Mouse (Mus musculus): Measurements from ENCODE around the gene Nav2. TPM values are rescaled to one million over a fixed set of nuclear protein-coding genes. Genes with fewer than 3 reads are reported as not detected.

Gene Nav2
- polyA plus RNA-seq, 1 experiment from 2014 or later: 2.2 TPM

DNA sequence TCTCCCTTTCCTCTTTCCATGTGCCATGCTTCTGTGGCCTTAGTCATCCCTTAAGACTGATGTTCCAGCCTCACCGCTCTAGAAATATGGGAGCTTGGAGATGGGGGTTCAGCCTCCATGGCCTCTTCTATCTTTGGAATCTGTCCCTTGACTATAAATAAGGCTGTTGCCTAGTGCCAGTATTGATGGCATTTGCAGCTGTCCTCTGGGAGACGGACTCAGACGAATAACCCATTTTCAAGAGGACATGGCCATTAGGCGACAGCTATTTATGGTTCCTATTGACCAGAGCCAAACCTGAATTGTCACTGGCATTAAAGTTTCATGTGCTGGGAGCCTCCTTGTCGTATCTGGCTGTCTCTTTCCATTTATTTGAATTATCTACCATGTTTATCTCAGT lies 425.6 kb downstream of the Nav2 start:
- ATAC-seq (ENCODE audit: insufficient read depth): no peak
- Histone ChIP-seq H3K9me3 (replicated peaks) (no peaks in the 10 kb centered on the region), H3K36me3 (replicated peaks) (no peaks in the 10 kb centered on the region), H3K4me3 (replicated peaks) (no peak overlapping the region), H3K4me1 (replicated peaks) (no peaks in the 10 kb centered on the region), H3K27ac (replicated peaks) (no peak overlapping the region), H3K4me2 (no peak overlapping the region), H3K27me3 (no peaks in the 10 kb centered on the region), H3K9ac (no peak overlapping the region)
- 67% methylated on average over 5 of the region's 5 CpGs for WGBS (ENCODE audit: insufficient replicate concordance)

DNA sequence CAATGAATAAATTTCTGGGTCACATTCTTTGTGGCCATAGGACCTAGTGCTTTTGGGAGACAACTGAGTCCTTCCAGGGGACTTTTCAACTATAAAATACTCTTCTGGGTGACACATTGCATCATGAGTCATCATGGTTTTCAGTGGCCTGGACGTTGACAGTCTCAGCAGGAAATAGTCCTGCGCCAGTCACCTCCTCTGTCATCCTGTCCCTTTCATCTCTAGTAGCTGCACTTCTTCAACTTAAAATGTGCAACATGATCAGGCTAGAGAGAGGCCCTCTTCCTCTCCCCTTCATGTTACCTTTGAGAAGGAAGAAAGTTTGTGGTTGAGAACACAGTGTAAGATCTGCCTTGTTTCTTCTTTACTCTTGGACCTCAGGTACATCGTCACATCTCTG lies 426.5 kb downstream of the Nav2 start:
- H3K27me3 ChIP-seq: no peaks in the 10 kb centered on the region
- 33% methylated on average over 3 of the region's 3 CpGs for WGBS (ENCODE audit: insufficient replicate concordance)
- no peak overlapping the region for H3K4me2 ChIP-seq
- H3K36me3 ChIP-seq (replicated peaks): no peaks in the 10 kb centered on the region
- no peak overlapping the region for H3K9ac ChIP-seq
- no peak overlapping the region for H3K4me3 ChIP-seq (replicated peaks)
- H3K9me3 ChIP-seq (replicated peaks): no peaks in the 10 kb centered on the region
- no peak overlapping the region for H3K27ac ChIP-seq (replicated peaks)
- no peak for ATAC-seq (ENCODE audit: insufficient read depth)
- no peaks in the 10 kb centered on the region; the same call in 1 of the 2 replicates for H3K4me1 ChIP-seq (replicated peaks)

DNA sequence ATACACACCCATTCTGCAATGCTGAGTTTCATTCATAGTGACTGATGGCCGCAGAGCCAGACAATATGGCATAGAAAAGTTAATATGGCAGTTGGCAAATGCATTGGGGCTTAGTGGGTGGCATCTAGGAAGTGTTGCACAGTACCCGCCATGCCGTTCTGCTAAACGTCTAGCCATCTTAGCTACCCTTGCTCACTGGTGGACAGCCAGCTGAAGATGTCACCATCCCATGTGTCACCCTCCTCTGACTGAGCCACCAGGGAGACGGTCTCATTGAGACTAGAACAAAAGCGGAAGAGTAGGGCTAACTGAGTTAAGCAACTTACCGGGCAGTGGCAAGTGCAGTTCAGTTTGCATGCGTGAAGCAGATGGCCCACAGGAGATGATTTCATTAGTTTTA lies 428.2 kb downstream of the Nav2 start:
- Histone ChIP-seq H3K9ac (no peak overlapping the region), H3K4me1 (replicated peaks) (no peaks in the 10 kb centered on the region; the same call in 1 of the 2 replicates), H3K27me3 (peaks cover 6% of the 10 kb centered on the region; the same call in 1 of the 2 replicates), H3K9me3 (replicated peaks) (no peaks in the 10 kb centered on the region), H3K4me2 (no peak overlapping the region), H3K4me3 (replicated peaks) (no peak overlapping the region), H3K27ac (replicated peaks) (no peak overlapping the region), H3K36me3 (replicated peaks) (no peaks in the 10 kb centered on the region)
- ATAC-seq (ENCODE audit: insufficient read depth): no peak
- WGBS (ENCODE audit: insufficient replicate concordance): 65% methylated on average over 8 of the region's 8 CpGs

- no peak overlapping the region for H3K27ac ChIP-seq (replicated peaks)
- no peak overlapping the region for H3K4me2 ChIP-seq
- peaks cover 5% of the 10 kb centered on the region for H3K4me1 ChIP-seq (replicated peaks)
- WGBS (ENCODE audit: insufficient replicate concordance): 30% methylated on average over 2 of the region's 2 CpGs
- no peak overlapping the region for H3K4me3 ChIP-seq (replicated peaks)
- H3K9ac ChIP-seq: no peak overlapping the region
- H3K36me3 ChIP-seq (replicated peaks): no peaks in the 10 kb centered on the region
- no peaks in the 10 kb centered on the region for H3K9me3 ChIP-seq (replicated peaks)
- H3K27me3 ChIP-seq: peaks cover 16% of the 10 kb centered on the region
- no peak for ATAC-seq (ENCODE audit: insufficient read depth)
Observed at GRCm38 (mm10) chr7:49337710-49338109, 429.2 kb downstream of the Nav2 start.

DNA sequence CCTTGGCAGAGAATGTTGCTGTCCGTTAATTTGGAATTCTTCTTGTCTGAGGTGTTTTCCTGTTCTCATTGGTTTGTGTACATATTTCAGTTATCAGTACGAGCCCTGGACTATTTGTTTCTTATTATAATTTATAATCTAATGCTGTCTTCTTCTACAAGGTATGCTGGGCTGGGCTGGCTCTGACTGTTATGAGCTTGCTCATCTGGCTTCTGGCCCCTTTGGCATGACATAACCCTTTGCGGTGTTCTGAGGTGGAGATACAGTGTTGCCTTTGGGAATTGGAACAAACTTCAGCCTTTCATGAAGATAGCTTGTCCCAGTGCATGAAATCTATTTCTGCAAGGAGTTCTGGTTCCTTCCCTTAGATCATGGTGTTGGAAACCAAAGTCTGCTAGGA lies 431.4 kb downstream of the Nav2 start:
- Histone ChIP-seq H3K4me1 (replicated peaks) (peaks cover 19% of the 10 kb centered on the region), H3K27me3 (peaks cover 26% of the 10 kb centered on the region), H3K9me3 (replicated peaks) (no peaks in the 10 kb centered on the region), H3K36me3 (replicated peaks) (no peaks in the 10 kb centered on the region), H3K9ac (no peak overlapping the region), H3K27ac (replicated peaks) (no peak overlapping the region), H3K4me3 (replicated peaks) (no peak overlapping the region), H3K4me2 (no peak overlapping the region)
- ATAC-seq (ENCODE audit: insufficient read depth): no peak
- 62% methylated on average over 3 of the region's 3 CpGs for WGBS (ENCODE audit: insufficient replicate concordance)

DNA sequence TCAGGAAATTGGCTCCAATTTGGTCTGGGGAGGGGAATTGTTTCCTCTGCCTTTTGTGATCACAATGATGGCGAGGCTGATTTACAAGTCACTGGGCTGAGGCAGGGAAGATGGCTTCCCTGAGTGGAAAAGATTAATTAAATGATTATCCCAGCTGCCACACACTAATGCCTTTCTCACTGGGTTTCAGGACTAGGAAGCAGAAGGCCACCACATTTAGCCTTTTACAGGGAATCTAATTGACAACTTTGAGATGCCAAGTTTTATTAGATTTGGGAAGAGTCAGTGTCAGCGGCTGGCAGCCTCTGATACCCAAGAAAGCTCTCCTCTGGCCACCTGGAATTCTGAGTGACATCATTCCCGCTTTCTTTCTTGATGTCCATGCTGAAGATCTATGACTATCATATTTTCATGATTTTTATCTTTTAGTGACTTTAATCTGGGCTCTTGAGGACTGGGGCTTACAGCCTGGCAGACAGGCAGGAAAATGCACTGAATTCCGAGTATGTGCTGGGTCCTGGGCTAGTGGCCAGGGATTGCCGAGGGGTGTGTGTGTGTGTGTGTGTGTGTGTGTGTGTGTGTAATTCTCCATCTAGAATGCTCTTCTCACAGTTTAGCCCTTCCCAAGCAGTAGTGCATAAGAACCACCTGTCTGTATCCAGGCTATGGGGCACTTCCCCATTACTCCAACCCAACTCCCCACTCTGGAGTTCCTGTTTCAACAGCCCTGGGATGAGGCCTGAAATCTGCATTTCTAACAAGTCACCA lies 432.8 kb downstream of the Nav2 start:
- H3K4me1 ChIP-seq (replicated peaks): peaks cover 19% of the 10 kb centered on the region
- H3K9me3 ChIP-seq (replicated peaks): no peaks in the 10 kb centered on the region
- no peak for ATAC-seq (ENCODE audit: insufficient read depth)
- no peak overlapping the region for H3K4me2 ChIP-seq
- H3K9ac ChIP-seq: no peak overlapping the region
- H3K27me3 ChIP-seq: peaks cover 26% of the 10 kb centered on the region
- no peak overlapping the region for H3K4me3 ChIP-seq (replicated peaks)
- H3K36me3 ChIP-seq (replicated peaks): no peaks in the 10 kb centered on the region
- WGBS (ENCODE audit: insufficient replicate concordance): 48% methylated on average over 5 of the region's 5 CpGs
- no peak overlapping the region for H3K27ac ChIP-seq (replicated peaks)

- no peak overlapping the region for H3K4me3 ChIP-seq (replicated peaks)
- no peaks in the 10 kb centered on the region for H3K36me3 ChIP-seq (replicated peaks)
- no peak for ATAC-seq (ENCODE audit: insufficient read depth)
- no peak overlapping the region for H3K27ac ChIP-seq (replicated peaks)
- WGBS (ENCODE audit: insufficient replicate concordance): 61% methylated on average over 2 of the region's 2 CpGs
- no peaks in the 10 kb centered on the region for H3K9me3 ChIP-seq (replicated peaks)
- H3K4me2 ChIP-seq: no peak overlapping the region
- H3K9ac ChIP-seq: no peak overlapping the region
- peaks cover 19% of the 10 kb centered on the region for H3K4me1 ChIP-seq (replicated peaks)
- peaks cover 26% of the 10 kb centered on the region for H3K27me3 ChIP-seq
Observed at GRCm38 (mm10) chr7:49341919-49342529, 433.5 kb downstream of the Nav2 start.

DNA sequence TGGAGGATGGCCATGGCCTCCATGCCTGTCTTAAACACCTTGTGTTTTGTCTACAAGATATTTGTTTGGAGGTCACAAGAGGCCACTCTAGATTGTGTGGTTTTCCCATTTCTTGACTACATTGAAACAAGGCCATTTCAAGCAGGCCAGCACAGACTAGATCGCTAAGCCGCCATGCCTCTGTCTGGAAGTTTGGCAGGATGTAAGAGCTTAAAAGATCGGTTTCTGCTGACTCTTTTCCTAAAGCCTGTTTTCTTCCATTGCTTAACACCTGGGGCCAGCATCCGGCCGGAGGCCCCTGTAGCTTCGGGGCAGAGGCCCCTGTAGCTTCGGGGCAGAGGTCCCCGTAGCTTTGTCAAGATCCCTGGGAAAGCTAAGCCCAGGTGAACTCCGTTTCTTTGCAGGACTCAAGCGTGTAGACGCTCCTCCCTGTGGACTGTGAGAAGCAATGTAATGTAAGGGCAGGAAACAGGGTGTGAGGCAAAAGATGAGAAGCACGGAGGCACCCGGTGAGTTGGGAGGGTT lies 434.1 kb downstream of the Nav2 start:
- no peak for ATAC-seq (ENCODE audit: insufficient read depth)
- Histone ChIP-seq H3K9ac (no peak overlapping the region), H3K4me3 (replicated peaks) (no peak overlapping the region), H3K9me3 (replicated peaks) (no peaks in the 10 kb centered on the region), H3K36me3 (replicated peaks) (no peaks in the 10 kb centered on the region), H3K4me2 (peak overlapping the region; percentile 27; the same call in 1 of the 2 replicates), H3K27me3 (peaks cover 30% of the 10 kb centered on the region), H3K27ac (replicated peaks) (no peak overlapping the region), H3K4me1 (replicated peaks) (peaks cover 19% of the 10 kb centered on the region)
- WGBS (ENCODE audit: insufficient replicate concordance): 34% methylated on average over 13 of the region's 13 CpGs

DNA sequence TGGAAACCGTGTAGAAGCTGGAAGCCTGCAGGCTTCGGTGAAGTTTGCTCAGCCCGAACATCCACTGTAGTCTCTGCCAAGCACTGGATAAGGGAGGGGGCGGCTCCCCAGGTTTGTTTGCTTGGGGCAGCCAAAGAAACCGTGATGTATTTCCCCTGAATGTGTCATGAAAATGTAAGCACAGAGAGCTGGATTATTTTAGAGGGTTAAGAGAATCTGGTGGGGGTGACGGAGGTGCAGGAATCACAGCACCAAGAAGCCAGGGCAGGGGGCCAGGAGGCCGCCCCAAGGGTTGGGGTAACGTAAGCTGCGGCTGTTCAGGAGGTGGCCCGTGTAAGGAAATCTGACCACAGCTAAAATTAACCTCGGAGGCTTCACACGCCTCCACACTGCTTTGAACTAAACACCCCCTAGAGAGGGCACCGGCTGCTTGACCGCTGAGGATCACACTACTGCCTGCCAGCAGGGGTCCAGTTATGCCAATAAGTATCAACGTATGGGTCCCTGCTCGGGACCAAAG lies 434.6 kb downstream of the Nav2 start:
- H3K9ac ChIP-seq: no peak overlapping the region
- no peaks in the 10 kb centered on the region for H3K36me3 ChIP-seq (replicated peaks)
- H3K4me2 ChIP-seq: peak overlapping the region; percentile 27; the same call in 1 of the 2 replicates
- no peaks in the 10 kb centered on the region for H3K9me3 ChIP-seq (replicated peaks)
- H3K4me3 ChIP-seq (replicated peaks): no peak overlapping the region
- peaks cover 19% of the 10 kb centered on the region for H3K4me1 ChIP-seq (replicated peaks)
- ATAC-seq (ENCODE audit: insufficient read depth): no peak
- H3K27ac ChIP-seq (replicated peaks): no peak overlapping the region
- peaks cover 33% of the 10 kb centered on the region for H3K27me3 ChIP-seq
- 27% methylated on average over 16 of the region's 16 CpGs for WGBS (ENCODE audit: insufficient replicate concordance)

DNA sequence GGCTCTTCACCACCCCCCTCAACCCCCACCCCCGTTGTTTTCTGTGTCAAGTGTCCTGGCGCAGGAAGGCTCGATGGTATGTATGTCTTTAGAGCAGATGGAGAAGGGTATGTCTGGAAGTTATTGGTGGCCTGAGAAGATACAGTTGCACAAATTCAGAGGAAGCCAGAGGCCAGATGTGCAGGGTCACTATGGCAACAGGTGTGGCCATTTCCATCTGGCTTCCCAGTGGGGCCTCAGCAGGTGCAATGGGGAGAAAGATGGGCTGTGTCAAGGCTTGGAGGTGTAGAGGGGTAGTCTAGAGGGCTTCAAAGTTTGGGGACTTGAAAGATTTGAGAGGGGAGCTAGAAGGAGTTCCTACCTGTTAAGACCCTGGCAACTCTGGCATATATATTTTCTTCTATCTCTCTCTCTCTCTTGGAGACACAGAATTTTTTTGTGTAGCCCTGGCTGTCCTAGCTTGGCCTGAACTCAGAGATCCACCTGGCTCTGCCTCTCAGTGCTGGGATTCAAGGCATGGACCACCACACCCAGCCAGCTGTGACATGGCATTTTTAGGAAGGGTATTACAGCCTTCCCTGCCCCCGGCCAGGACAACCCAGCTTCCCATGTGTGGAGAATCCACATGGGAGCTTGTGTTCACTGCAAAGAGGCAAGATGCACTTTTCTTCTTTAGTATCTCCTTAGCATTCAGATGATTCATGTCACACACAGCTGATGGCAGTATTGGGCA lies 435.4 kb downstream of the Nav2 start:
- no peaks in the 10 kb centered on the region for H3K9me3 ChIP-seq (replicated peaks)
- WGBS (ENCODE audit: insufficient replicate concordance): 45% methylated on average over 4 of the region's 4 CpGs

More for the DNA sequence above, 435.4 kb downstream of the Nav2 start:
- Histone ChIP-seq H3K4me2 (no peak overlapping the region), H3K4me3 (replicated peaks) (no peak overlapping the region), H3K36me3 (replicated peaks) (no peaks in the 10 kb centered on the region), H3K27me3 (peaks cover 33% of the 10 kb centered on the region), H3K9ac (no peak overlapping the region), H3K4me1 (replicated peaks) (peaks cover 19% of the 10 kb centered on the region), H3K27ac (replicated peaks) (no peak overlapping the region)
- ATAC-seq (ENCODE audit: insufficient read depth): no peak
